Mouse (Mus musculus): ENCODE measurements around the gene Bicd2. TPM values are rescaled to one million over a fixed set of nuclear protein-coding genes. Genes with fewer than 3 reads are reported as not detected.

Bicd2 gene
- total RNA-seq (2021) = 10 to 100 TPM; 21.5 to 25.5 TPM
- long read RNA-seq, experiment 1, full-length matches to known transcripts = 53 of 70 reads
- long read RNA-seq, experiment 1, partial matches to known transcripts = 9 of 70 reads
- long read RNA-seq, experiment 1, other reads (novel, unspliced or antisense) = 8 of 70 reads
- long read RNA-seq, experiment 2, full-length matches to known transcripts = 57 of 68 reads
- long read RNA-seq, experiment 2, partial matches to known transcripts = 4 of 68 reads
- long read RNA-seq, experiment 2, other reads (novel, unspliced or antisense) = 7 of 68 reads

DNA sequence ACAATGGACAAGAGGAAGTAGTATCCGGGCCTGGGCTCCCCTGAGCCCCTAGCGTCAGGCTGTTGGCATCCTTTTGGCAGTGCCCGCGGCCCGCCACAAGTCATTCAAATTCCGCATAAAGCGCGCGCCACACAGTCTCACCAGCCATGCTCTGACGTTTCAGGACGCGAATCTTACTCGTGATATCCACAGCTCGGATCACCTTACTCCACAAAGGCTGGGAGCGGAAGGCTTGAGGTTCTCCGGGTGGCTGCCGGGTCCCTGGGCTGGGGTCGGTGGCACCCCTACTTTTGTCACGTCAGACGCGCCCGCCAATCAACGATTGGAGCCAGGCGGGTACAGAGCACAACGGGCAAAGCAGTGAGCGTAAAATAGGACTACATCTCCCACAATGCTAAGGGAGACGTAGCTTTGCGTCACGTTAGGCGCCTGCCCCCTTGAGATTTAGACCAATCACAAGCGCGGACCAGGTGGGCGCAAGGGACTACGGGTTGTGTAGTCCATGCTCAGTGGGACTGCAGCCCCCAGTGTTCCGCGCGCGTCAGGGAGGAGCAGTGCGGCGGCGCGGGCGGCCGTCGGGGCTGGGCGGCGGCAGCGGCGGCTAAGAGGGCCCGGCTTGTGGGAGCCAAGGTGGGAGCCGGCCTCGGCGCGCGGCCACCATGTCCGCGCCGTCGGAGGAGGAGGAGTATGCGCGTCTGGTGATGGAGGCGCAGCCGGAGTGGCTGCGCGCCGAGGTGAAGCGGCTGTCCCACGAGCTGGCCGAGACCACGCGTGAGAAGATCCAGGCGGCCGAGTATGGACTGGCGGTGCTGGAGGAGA lies at the start of gene Bicd2:
Gene Bicd2, plus strand, starts transcription at position 574 of the 819 bp plus-strand sequence.
- peak; percentile 88 for DNase-seq

DNA sequence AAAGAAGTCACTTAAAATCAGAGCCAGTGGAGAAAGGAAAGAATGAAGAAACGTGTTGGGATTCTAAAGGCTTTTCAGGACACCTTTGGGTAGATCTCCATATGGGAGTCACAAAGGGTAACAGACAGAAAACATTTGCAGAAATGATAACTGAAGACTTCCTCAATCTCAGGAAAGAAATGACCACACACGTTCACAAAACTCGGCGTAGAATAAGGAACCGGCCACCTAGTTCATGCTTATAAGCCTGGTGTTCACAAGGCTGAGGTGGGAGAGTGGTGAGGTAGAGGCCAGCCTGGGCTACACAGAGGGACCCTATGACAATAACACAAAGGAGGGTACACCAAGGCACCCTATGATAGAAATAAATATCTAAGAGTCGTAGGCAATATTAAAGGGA lies 49.4 kb upstream of the Bicd2 start:
- no peak for DNase-seq

DNA sequence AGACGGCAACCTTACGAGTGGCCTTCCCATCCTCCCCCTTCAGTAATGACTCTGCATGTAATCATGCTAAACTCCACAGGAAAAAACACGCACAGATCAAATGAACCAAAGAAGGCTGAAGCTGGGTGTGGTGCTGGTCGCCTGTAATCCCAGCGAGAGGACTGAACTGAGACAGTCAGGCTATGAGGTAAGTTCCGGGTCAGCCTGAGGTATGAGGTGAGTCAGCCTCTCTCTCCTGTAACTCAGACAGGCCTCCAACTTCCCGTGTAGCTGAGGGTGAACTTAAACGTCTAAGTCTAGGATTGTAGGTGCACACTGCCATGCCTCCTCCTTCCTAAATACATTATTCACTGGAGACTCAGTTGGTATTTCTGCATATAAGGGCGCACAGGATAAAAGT lies 47.3 kb upstream of the Bicd2 start:
- DNase-seq = no peak

DNA sequence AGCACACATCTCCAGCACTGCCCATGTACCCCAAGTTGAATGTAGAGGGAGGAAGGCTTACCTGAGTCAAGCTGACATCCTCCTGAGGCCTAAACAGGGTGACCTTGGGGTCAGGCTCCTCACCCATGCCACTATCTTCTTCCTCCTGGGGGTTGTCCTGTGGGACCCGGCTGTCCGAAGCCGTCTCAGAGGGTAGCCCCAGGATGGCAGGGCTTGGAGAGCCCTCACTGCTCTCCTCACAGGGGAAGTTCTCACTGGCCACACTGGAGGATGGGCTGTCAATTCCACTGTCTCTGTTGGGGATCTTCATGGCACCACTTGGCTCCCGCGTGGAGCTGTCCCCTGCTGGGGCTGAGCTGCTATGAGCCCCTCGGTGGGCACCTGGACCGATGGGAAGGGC lies 45.1 kb upstream of the Bicd2 start:
- no peak for DNase-seq

- no peak for DNase-seq
These were observed 42.6 kb upstream of the Bicd2 start for GRCm38 (mm10) chr13:49298514-49299381.

- no peak for DNase-seq
These were observed 40.6 kb upstream of the Bicd2 start for GRCm38 (mm10) chr13:49300771-49301170.

GRCm38 (mm10) chr13:49306771-49307310 lies 34.5 kb upstream of the Bicd2 start:
- no peak for DNase-seq

DNA sequence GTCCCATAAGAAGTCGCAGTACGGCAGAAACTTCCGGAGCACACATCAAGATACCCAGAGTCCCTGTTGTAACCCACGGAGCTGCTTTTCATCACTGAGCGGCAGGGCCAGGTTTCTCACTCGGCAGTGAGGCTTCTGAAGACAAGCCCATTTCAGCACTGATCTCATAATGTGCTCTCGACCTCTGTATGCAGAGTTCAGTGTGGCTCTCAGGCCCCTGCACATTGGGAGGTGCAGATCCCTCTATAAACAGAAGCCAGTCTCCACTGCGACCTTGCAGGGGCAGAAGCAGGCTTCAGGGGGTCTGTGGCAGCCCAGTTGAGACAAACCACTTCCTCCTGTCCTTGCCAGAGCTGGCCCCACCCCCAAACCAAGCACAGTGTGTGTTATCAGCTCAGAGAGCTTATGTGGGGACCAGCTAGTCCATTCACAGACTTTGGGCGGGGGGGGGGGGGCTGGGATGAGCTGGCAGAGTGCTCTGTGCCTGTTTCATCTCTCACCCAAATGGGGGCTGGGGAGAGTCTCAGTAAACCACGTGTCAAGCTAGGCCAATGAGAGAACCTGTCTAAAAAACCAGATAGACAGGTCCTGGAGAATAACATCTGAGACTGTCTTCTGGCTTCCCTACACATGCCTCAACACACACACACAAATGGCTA lies 33.9 kb upstream of the Bicd2 start:
- DNase-seq = no peak

- DNase-seq = no peak
These were observed 33.2 kb upstream of the Bicd2 start for GRCm38 (mm10) chr13:49308206-49308605.

DNA sequence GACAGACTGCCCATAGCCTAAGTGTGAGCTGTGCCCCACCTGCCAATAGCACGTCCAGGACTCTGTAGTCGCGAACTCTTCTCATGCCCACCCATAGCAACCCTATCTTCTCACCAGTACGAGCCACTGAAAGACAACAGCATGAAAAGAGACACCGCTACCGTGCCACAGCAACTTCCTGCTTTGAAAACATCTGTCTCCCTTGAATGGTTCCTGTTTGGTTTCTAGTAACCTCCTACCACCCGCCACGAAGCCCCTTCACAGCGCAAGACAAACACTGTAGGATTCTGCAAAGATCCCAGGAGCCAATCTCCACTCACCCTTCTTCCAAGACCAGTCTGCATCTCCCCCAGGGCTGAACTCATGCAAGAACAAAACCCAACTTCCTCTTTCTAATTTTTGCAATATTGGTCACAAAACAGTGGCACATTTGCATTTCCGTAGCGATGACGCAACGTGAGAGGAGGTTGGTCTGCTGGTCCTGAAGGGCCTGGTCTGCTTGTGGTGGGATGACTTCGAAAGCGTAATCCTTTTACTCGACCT lies 32.5 kb upstream of the Bicd2 start:
- DNase-seq = no peak

- no peak for DNase-seq
These were observed 31.9 kb upstream of the Bicd2 start for GRCm38 (mm10) chr13:49309501-49309900.

GRCm38 (mm10) chr13:49311642-49312041 lies 29.7 kb upstream of the Bicd2 start:
- DNase-seq = no peak

GRCm38 (mm10) chr13:49316386-49317162 lies 24.8 kb upstream of the Bicd2 start:
- no peak for DNase-seq

DNA sequence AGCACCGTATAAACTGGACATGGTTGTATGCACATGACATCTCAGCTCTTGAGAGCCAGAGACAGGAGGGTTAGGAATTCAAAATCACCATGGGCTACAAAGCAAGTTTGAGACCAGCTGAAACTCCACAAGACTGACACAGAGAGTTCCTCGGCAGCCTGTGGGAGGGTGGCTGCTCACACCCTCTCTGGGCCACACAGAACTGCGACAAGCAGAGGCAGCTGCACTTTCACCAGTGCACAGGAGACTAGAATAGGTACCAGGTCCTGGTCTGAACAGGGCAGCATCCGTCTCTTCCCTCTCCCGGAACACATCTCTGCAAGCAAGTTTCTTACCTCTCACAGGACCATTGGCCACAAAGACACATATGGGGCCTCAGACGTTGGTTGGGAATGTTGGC lies 23.9 kb upstream of the Bicd2 start:
- no peak for DNase-seq

DNA sequence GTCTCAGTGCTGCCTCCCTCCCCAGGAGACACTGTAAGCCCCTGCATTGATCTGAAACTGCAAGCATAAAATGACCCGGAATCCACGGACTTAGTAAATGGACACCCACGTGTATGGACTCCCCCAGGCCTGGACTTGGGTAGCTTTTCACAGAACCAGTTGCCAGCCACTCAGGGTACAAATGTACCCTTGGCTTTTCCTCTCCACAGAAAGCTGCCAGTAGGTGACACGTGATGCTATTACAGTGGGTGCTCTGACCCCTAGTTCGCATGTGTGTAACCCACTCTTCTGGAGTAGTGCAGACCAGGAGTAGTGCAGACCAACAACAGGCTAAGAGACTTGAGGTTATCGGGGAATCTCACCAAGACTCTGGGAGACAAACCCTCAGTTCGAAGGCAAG lies 23.5 kb upstream of the Bicd2 start:
- DNase-seq = no peak

- DNase-seq = peak; percentile 35
These were observed 21.3 kb upstream of the Bicd2 start, which contains the start of gene Fgd3 for GRCm38 (mm10) chr13:49320040-49320439. Gene Fgd3, minus strand, starts transcription at chr13:49320311.

DNA sequence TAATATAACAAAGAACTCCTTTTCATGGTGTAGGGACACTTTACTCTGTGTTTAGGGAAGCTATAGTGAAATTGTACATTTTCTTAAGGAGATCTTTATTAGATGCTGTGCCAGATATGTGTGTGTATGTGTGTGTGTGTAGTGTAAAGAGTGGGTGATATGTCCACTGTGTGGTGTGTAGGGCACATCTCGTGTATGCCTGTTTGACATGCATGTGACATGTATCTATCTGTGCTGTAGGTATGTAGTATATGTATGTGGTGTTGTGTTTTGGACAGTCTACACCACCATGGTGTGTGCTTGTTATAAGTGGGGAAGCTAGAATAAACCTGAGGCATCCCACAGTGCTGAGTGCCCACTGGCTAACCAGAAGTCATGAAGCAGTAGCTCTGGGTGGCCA lies 20.9 kb upstream of the Bicd2 start:
- no peak for DNase-seq

DNA sequence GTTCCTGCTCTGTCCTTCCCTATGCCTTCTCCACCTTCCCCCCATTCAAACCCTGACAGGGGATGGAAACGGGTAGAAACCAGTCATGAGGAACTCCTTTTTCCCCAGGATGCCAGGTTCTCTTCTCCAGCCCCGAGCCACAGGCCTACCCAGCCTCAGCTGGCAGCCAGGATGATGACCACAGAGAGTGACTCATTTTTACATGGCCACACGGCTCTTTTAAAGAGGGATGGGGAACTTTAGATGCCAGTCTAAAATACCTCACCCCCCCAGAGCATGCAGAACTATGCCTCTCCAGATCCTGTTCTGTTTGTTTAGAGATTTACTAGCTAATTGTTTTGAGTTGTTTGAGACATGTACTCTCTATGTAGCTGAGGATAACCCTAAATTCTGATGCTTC lies 19.9 kb upstream of the Bicd2 start:
- DNase-seq = no peak

- DNase-seq = no peak
These were observed 19.2 kb upstream of the Bicd2 start for GRCm38 (mm10) chr13:49322169-49322568.

DNA sequence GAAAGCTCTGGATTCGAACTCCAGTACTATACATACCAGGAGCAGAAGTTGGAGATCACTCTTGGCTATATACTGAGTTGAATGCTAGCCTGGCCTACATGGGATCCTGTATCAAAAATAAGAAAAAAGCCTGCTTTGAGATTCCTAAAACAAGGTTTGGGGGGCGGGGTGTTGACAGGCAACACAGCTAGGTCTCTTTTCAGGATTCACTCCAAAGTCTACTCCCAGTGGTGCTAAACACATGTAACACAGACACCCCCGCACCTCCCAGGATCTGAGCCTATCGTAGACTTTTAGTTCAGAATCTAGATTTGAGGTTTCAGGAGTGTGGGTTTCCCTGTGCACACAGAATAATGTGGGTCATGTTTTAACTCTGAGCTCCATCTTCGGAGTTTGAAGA lies 18.6 kb upstream of the Bicd2 start:
- no peak for DNase-seq

DNA sequence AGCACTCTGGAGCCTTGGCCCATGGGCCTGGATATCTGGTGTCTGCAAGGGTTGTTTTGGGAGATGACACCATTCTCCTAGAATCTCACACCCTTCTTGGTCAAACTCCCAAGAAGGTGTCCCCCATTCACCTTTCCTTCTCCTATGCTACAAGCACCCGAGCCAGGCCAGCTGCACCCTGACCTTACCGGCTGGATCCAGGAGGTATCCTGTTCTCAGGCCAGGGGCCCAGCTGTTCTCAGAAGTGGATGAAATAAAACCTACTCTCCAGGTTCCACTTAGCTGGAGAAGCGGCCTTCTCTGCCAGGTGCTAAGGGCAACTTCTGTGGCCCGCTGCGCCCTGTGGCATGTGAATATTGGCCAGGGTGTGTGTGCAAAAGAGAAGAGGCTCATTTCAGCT lies 16.5 kb upstream of the Bicd2 start:
- DNase-seq = peak; percentile 63

Data from gastrocnemius, postnatal 10 days (tissue).